Mouse (Mus musculus) lung, embryonic 14.5 days (tissue): ENCODE data around the gene Mepce. TPM values are rescaled to one million over a fixed set of nuclear protein-coding genes. Genes with fewer than 3 reads are reported as not detected.
A peak's percentile ranks its signal among the peaks of the same experiment; 100 is the strongest.

Experiments used
- ATAC-seq: fragments of 200-750 bp; cut with Nextera tagmentation; 2 replicates; pipeline ENCODE4 v1.8.0; 2017; ENCODE audit warnings: mild to moderate bottlenecking, moderate TSS enrichment, moderate library complexity; ENCODE audit not compliant: insufficient read depth
- DNase-seq: peaks from one replicate; pipeline ENCODE4 v3.0.0-alpha.2; 2015
- H3K27ac ChIP-seq: fragments of 300-500 bp; sonication (generic); 2 replicates; pipeline ENCODE4 v1.5.1; 2014; ENCODE audit warnings: low read depth, mild to moderate bottlenecking, moderate library complexity
- H3K27me3 ChIP-seq: fragments of 300-500 bp; sonication (generic); 2 replicates; pipeline ENCODE4 v1.6.1; 2014; ENCODE audit warnings: low read length, control low read depth; ENCODE audit not compliant: insufficient read depth
- H3K36me3 ChIP-seq: fragments of 300-500 bp; sonication (generic); 2 replicates; pipeline ENCODE4 v1.6.1; 2014; ENCODE audit warnings: control low read depth; ENCODE audit not compliant: insufficient read depth
- H3K4me1 ChIP-seq: fragments of 300-500 bp; sonication (generic); 2 replicates; pipeline ENCODE4 v1.6.1; 2014; ENCODE audit warnings: antibody characterized with exemption, control low read depth; ENCODE audit not compliant: insufficient read depth
- H3K4me2 ChIP-seq: fragments of 300-500 bp; sonication (generic); 2 replicates; pipeline ENCODE4 v1.6.1; 2014; ENCODE audit warnings: mild to moderate bottlenecking
- H3K4me3 ChIP-seq: fragments of 300-500 bp; sonication (generic); 2 replicates; pipeline ENCODE4 v1.5.1; 2014; ENCODE audit warnings: low read depth, low read length
- H3K9ac ChIP-seq: fragments of 300-500 bp; sonication (generic); 2 replicates; pipeline ENCODE4 v1.6.1; 2014
- H3K9me3 ChIP-seq: fragments of 300-500 bp; sonication (generic); 2 replicates; pipeline ENCODE4 v1.6.1; 2016; ENCODE audit warnings: low read depth, low read length, control low read depth
- CTCF ChIP-seq: IDR thresholded peaks from 2 replicates; pipeline ENCODE4 v1.5.1; 2016; ENCODE audit warnings: antibody characterized with exemption, low read depth
- WGBS: fragments of 180-500 bp; shearing (Covaris S2); extraction: QIAGEN DNeasy Blood & Tissue Kit; methylation state at CpG from one replicate; pipeline ENCODE4 v1.1.7; 2014; 5-methylcytosine and 5-hydroxymethylcytosine counted together
- polyA plus RNA-seq: library from polyadenylated mRNA; unstranded; fragments of >200 nt; fragmentation: Nextera tagmentation; extraction: Ambion mirVana; gene quantifications from 2 replicates; pipeline ENCODE4 v1.2.1, GENCODE M21; 2014

Mepce gene
- polyA plus RNA-seq, 1 experiment from 2014 or later = 14.5 TPM

- no peak for TF ChIP-seq CTCF
- Histone ChIP-seq H3K36me3 (peaks cover 50% of the 10 kb centered on the region), H3K9ac (no peak overlapping the region), H3K27ac (no peak overlapping the region), H3K27me3 (no peaks in the 10 kb centered on the region), H3K9me3 (no peaks in the 10 kb centered on the region), H3K4me3 (no peak overlapping the region), H3K4me2 (no peak overlapping the region), H3K4me1 (peaks cover 22% of the 10 kb centered on the region)
- WGBS = 91% methylated on average over 7 of the region's 7 CpGs
- ATAC-seq (no peak), DNase-seq (no peak)
Observed at GRCm38 (mm10) chr5:137781661-137782060, 5.8 kb downstream of the Mepce start.

DNA sequence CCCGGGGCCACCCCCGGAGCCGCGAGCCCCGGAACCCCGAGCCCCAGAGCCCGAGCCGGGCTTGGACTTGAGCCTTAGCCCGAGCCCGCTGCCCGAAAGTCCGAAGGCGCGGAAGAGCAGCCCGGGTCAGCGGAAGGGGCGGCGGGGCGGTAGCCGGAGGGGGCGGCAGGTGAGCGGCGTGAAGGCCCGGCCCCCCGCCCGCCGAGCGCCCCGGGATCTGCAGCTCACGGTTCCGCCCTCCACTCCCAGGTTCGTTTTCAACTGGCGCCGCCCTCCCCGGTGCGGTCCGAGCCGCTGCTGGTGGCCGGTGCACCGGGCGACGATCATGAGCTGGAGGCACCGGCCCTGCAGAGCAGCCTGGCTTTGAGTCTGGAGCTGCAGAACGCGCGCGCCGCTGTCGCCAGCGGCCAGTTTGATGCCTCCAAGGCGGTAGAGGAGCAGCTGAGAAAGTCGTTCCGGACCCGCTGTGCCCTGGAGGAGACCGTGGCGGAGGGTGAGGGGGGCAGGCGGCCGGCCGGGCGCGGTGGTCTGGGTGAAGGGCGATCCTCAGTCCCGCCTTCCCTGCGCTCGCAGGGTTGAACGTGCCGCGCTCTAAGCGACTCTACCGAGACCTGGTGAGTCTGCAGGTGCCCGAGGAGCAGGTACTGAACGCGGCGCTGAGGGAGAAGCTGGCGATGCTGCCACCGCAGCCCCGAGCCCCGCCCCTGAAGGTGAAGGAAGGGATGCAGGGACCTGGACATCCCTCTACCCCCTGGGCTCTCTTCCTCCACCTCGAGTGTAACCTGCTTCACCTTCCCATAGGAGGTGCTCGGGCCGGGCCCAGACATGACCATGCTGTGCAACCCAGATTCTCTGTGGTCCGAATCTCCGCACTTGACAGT, 8.2 kb downstream of the Mepce start:
- no peak for TF ChIP-seq CTCF
- H3K4me2 ChIP-seq = peak overlapping the region; percentile 96
- peaks cover 44% of the 10 kb centered on the region for H3K36me3 ChIP-seq
- peaks cover 13% of the 10 kb centered on the region for H3K4me1 ChIP-seq
- H3K9ac ChIP-seq = peak overlapping the region; percentile 88
- DNase-seq (peak; percentile 52), ATAC-seq (peak; percentile 13)
- H3K27ac ChIP-seq = peak overlapping the region; percentile 91
- H3K27me3 ChIP-seq = no peaks in the 10 kb centered on the region
- no peaks in the 10 kb centered on the region for H3K9me3 ChIP-seq
- H3K4me3 ChIP-seq = peak overlapping the region; percentile 98
- under 1% methylated on average over 82 of the region's 83 CpGs for WGBS

DNA sequence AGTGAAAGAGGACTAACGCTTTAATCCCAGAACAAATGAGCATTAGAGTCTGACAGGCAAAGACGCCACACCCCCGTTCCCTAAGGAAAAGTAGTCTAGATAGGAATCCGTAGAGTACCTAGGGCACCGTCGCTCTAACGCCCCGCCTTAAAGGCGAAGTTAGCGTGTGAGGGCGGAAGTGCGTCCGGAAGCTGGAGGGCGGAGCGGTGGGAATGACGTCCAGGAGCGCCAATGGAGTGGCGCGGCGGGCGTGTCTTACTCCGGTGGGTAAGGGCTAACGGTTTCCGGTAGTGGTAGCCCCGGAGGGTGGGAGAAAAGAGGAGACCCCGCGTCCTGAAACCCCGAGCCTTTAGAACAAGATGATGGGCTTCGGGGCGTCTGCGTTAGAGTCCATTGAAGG, 8.8 kb downstream of the Mepce start, which contains the start of gene Ppp1r35:
TSS of gene Ppp1r35 (plus strand) at position 215 of the 400 bp plus-strand sequence.
- H3K27me3 ChIP-seq = no peaks in the 10 kb centered on the region
- H3K27ac ChIP-seq = peak within 1 kb of the TSS; percentile 91
- ATAC-seq (peak; percentile 93), DNase-seq (peak; percentile 99)
- H3K4me3 ChIP-seq = peak within 1 kb of the TSS; percentile 98
- H3K9me3 ChIP-seq = no peaks in the 10 kb centered on the region
- peak within 1 kb of the TSS; percentile 88 for H3K9ac ChIP-seq
- TF ChIP-seq CTCF = no peak
- under 1% methylated on average over 31 of the region's 31 CpGs for WGBS
- peaks cover 37% of the 10 kb centered on the region for H3K36me3 ChIP-seq
- peaks cover 6% of the 10 kb centered on the region; the same call in 1 of the 2 replicates for H3K4me1 ChIP-seq
- H3K4me2 ChIP-seq = peak within 1 kb of the TSS; percentile 96

DNA sequence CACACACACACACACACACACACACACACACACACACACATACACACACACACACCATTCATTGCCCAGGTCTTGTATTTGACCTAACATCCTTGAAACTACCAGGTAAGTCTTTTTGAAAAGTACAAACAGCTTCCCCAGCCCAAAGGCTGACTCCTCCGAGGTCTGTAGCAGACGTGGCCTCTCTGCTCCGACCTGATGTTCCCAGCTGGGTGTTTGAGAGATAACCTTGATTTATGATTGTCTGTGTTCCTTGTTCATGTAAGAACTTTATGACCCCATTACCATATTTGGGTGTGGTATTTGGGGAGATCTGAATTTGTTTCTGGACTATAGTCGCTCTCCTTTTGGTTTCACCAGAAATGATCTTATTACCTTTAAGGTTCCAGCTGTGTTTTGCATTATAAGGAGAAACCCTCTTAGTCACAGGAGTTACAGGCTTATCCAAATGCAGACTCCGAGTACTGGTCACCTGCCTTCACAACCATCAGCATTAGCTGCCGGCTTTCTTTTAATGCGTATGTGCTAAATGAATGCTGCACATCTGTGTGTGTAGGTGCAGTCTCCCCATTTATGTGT, 10.1 kb downstream of the Mepce start:
- no peak for ATAC-seq
- 69% methylated on average over 7 of the region's 7 CpGs for WGBS

GRCm38 (mm10) chr5:137776408-137776918, 11.0 kb downstream of the Mepce start:
- DNase-seq = peak; percentile 50

More for the DNA sequence above, 10.1 kb downstream of the Mepce start:
- no peak for TF ChIP-seq CTCF
- no peak overlapping the region for H3K9ac ChIP-seq
- no peak overlapping the region for H3K4me2 ChIP-seq
- no peak for DNase-seq
- peaks cover 24% of the 10 kb centered on the region for H3K36me3 ChIP-seq
- no peaks in the 10 kb centered on the region for H3K9me3 ChIP-seq
- H3K27ac ChIP-seq = no peak overlapping the region
- no peaks in the 10 kb centered on the region for H3K27me3 ChIP-seq
- no peaks in the 10 kb centered on the region for H3K4me1 ChIP-seq
- H3K4me3 ChIP-seq = no peak overlapping the region

DNA sequence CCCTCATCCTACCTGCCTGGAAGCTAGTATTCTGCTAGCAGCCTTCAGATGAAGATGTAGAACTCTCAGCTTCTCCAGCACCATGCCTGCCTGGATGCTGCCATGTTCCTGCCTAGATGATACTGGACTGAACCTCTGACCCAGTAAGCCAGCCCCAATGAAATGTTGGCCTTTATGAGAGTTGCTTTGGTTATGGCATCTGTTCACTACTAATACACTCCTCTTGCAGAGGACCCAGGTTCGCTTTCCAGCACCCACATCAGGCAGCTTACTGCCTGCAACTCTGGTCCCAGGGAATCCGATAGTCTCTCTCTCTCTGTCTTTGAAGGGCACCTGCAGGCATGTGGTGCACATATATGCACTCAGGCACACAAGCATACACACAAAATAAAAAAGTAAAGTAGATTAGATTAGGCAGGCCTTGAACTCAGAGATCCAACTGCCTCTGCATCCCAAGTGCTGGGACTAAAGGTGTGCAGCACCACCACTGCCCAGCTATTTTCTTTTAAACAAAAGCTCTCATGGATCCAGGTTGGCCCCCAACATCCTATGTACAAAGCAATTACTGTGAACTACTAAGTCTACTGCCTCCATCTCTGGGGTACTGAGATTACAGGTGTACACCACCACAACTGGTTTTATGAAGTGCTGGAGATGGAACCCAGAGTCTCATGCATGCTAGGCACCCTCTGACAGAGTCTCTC, 11.7 kb downstream of the Mepce start:
- Histone ChIP-seq H3K4me1 (no peaks in the 10 kb centered on the region), H3K4me2 (no peak overlapping the region), H3K27me3 (no peaks in the 10 kb centered on the region), H3K27ac (no peak overlapping the region), H3K4me3 (no peak overlapping the region), H3K9me3 (no peaks in the 10 kb centered on the region), H3K9ac (no peak overlapping the region), H3K36me3 (peaks cover 8% of the 10 kb centered on the region)
- 88% methylated on average over 2 of the region's 2 CpGs for WGBS
- DNase-seq = no peak
- TF ChIP-seq CTCF = no peak
- ATAC-seq = no peak

More at GRCm38 (mm10) chr5:137776408-137776918, 11.0 kb downstream of the Mepce start:
- no peaks in the 10 kb centered on the region for H3K27me3 ChIP-seq
- peaks cover 15% of the 10 kb centered on the region for H3K36me3 ChIP-seq
- H3K9me3 ChIP-seq = no peaks in the 10 kb centered on the region
- H3K4me2 ChIP-seq = no peak overlapping the region
- no peak for TF ChIP-seq CTCF
- no peaks in the 10 kb centered on the region for H3K4me1 ChIP-seq
- WGBS = 23% methylated on average over 5 of the region's 5 CpGs
- no peak overlapping the region for H3K4me3 ChIP-seq
- peak; percentile 32; the same call in 1 of the 2 replicates for ATAC-seq
- no peak overlapping the region for H3K9ac ChIP-seq
- no peak overlapping the region for H3K27ac ChIP-seq
